Mouse (Mus musculus): ENCODE data around the gene 1700109H08Rik.

- no peak for TF ChIP-seq POLR2A (IDR thresholded peaks at IDR 0.05; ENCODE audit: insufficient read depth, low read depth, low read length)
- TF ChIP-seq CTCF (IDR thresholded peaks at IDR 0.05): no peak
Measured at GRCm38 (mm10) chr5:3541871-3542270, 29.5 kb upstream of the 1700109H08Rik start.
